Mouse (Mus musculus): ENCODE results near the gene Hspb6. TPM values are rescaled to one million over a fixed set of nuclear protein-coding genes. Genes with fewer than 3 reads are reported as not detected.

The Hspb6 gene
- polyA plus RNA-seq, 1 experiment from 2014 or later = 6.2 TPM

DNA sequence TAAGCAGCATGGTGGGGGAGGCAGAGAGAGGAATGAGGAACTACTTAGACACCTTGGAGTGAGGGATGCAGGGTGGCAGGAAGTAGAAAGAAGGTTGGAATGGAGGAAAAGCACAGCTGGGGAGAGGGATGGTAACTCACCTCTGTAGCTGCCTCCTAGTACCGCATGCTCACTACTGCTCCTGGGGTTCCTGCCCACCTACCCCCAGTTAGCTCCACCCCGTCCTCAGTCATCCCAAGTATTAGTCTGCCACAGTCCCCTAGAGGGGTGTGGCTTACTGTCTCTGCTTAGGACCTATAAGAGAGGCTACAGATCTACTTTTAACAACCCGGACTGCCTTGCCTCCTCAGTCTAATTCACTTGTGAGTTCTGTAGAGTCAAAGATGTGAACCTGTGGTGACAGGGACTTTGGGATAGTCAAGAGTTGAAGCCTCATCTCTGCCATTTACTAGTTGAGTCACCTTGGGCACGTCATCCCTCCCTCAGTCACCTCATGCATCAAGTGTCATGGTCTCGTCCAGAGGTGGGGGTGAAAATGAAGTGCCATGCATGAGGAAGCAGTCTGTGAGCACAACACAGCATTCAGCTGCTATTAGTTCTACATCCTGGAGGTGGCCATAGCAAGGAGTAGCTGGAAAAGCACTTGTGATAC, 40.9 kb downstream of the Hspb6 start:
- no peaks in the 10 kb centered on the region for H3K36me3 ChIP-seq
- no peaks in the 10 kb centered on the region for H3K9me3 ChIP-seq (replicated peaks)
- no peak for DNase-seq (ENCODE audit: low spot score)
- H3K4me3 ChIP-seq = no peak overlapping the region
- WGBS = 63% methylated on average over 5 of the region's 5 CpGs
- H3K27me3 ChIP-seq (ENCODE audit: low read depth, poor library complexity, severe bottlenecking) = no peaks in the 10 kb centered on the region
- no peak overlapping the region; the same call in 1 of the 2 replicates for H3K27ac ChIP-seq (replicated peaks)
- peaks cover 16% of the 10 kb centered on the region for H3K4me1 ChIP-seq

DNA sequence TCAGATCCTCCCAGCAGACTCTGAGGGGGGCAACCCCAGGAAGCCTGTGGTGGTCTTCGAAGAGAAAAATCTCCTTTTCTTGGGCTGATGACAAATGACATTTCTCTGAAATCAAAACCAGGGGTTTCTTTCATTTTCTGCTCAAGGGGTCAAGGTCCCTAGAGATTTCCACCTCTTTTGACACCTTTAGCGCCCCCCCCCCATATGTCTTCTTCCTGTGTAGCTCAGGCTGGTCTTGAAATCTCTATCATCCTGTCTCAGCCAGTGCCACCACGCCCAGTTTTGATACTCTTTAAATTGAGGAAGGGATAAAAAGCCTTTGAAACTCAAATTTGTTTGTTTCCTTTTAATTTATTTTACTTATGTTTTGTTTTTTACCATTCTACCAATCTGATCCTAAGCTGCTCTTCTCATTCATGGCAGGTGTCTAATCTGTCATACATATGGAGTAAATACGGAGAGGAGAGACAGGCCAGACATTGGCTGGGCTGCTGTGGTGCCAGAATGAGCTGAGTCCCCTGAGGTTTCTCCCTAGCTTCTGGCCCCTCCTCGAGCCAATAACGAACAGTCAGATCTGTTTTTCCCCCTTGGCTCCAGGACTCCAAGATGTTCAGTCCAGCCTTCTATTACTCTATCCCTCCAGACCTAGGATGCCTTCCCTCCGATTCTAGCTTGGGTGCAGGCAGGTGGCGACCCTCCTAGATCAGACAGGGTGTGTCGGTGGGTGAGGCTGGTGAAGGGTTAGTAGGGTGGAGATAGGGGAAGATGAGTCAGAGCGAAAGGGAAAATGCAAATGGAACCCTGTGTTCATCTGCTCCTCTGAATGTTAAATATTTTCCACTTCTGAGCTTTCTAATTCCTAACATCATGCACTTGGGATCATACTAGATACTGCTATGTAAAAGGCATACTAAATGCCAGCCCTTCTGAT, 41.9 kb downstream of the Hspb6 start:
- no peak for DNase-seq (ENCODE audit: low spot score)
- Histone ChIP-seq H3K27me3 (ENCODE audit: low read depth, poor library complexity, severe bottlenecking) (no peaks in the 10 kb centered on the region), H3K27ac (replicated peaks) (no peak overlapping the region), H3K36me3 (no peaks in the 10 kb centered on the region), H3K9me3 (replicated peaks) (no peaks in the 10 kb centered on the region), H3K4me1 (peaks cover 16% of the 10 kb centered on the region), H3K4me3 (no peak overlapping the region)
- 83% methylated on average over 10 of the region's 10 CpGs for WGBS

DNA sequence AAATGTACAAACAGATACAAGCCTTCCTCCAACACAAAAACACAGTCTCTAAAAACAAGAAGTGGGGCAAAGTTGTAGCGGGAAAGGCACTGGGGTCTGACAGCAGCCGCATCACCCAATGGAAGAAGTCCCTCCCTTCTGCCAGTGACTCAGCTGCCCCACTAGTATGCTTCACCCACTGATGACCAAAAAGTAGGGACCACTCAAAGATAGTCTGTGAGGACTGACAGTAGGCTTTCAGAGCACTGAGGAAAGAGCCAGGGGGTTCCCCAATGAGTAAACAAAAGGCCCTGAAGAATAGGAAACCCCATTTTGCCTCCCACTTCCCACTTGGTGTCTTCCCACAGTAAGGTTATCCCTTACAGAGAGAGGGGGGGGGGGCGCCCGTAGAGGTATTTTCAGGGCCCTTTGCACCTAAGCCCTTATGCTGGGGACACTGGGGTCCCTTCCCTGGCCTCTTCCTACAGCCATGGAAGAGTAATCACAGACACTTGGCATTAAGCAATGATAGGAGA, 42.6 kb downstream of the Hspb6 start:
- WGBS = 64% methylated on average over 4 of the region's 4 CpGs

DNA sequence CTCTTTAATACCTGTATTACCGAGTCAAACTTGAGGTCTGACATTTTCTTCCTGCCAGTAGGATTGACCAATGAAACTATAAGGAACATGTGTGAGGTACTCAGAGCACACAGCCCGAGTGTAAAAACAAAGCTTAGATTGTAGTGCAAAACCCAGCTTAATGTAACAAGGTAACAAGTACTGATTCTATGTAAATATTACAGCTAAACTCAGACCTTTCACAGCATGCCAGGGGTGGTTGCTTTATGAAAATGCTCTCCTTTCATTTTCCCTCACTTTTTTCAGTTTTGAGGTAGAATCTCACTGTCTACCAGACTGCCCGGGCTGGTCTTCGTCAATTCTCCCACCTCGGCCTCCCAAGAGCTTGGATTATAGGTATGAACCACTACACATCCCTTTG, 44.1 kb downstream of the Hspb6 start:
- no peak for DNase-seq (ENCODE audit: low spot score)
- WGBS = 85% methylated on average over 5 of the region's 5 CpGs
- Histone ChIP-seq H3K36me3 (no peaks in the 10 kb centered on the region), H3K4me1 (peaks cover 17% of the 10 kb centered on the region), H3K4me3 (no peak overlapping the region), H3K27me3 (ENCODE audit: low read depth, poor library complexity, severe bottlenecking) (no peaks in the 10 kb centered on the region), H3K27ac (replicated peaks) (no peak overlapping the region), H3K9me3 (replicated peaks) (no peaks in the 10 kb centered on the region)

More for the DNA sequence above, 42.6 kb downstream of the Hspb6 start:
- no peak for DNase-seq (ENCODE audit: low spot score)
- Histone ChIP-seq H3K9me3 (replicated peaks) (no peaks in the 10 kb centered on the region), H3K36me3 (no peaks in the 10 kb centered on the region), H3K27ac (replicated peaks) (no peak overlapping the region), H3K4me1 (peaks cover 17% of the 10 kb centered on the region), H3K4me3 (no peak overlapping the region), H3K27me3 (ENCODE audit: low read depth, poor library complexity, severe bottlenecking) (no peaks in the 10 kb centered on the region)

DNA sequence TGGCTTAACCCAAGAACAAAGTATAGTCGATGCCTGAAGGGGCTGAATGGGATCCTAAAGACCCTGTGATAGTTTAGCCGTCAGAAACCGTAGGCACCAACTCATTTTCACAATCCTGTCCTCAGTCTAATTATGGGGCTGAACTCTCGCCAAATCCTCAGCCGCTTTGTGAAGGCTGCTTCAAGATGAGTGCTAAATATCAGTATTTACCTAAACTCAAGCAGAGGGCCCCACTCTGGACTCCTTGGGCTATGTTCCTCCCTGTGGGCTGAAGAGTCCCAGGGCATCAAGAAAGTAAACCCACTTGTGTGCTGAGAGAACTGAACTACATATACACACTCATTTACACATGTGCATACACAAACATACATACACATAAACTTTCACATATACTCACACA, 44.8 kb downstream of the Hspb6 start:
- peaks cover 12% of the 10 kb centered on the region for H3K4me1 ChIP-seq
- no peaks in the 10 kb centered on the region for H3K27me3 ChIP-seq (ENCODE audit: low read depth, poor library complexity, severe bottlenecking)
- H3K4me3 ChIP-seq = no peak overlapping the region
- WGBS = 80% methylated on average over 5 of the region's 5 CpGs
- no peak overlapping the region for H3K27ac ChIP-seq (replicated peaks)
- no peaks in the 10 kb centered on the region for H3K36me3 ChIP-seq
- no peak for DNase-seq (ENCODE audit: low spot score)
- no peaks in the 10 kb centered on the region for H3K9me3 ChIP-seq (replicated peaks)

DNA sequence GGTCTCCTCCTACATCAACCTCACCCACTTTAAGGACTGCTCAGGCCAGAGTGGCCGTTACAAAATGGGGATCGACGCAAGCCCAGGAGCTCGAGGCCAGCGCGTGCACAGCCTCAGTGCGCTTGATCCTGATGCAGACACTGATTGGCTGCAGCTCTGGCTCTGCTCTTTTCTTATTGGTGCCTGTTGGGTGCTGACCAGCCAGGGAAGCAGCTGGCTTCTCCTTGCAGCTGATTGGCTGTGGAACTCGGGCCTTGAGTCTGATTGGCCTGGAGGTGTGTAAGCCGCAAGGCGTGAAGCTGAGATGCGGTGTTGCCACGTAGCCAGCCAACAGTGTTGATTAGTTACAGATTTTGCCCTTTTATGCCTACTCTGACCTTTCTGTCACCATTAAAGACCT, 46.8 kb downstream of the Hspb6 start, which contains the start of gene Zbtb32:
Gene Zbtb32, minus strand, starts transcription at position 124 of the 400 bp plus-strand sequence.
- no peak within 1 kb of the TSS for H3K27ac ChIP-seq (replicated peaks)
- H3K4me1 ChIP-seq = peaks cover 9% of the 10 kb centered on the region
- H3K4me3 ChIP-seq = peak within 1 kb of the TSS; percentile 26; the same call in 1 of the 2 replicates
- no peaks in the 10 kb centered on the region for H3K9me3 ChIP-seq (replicated peaks)
- H3K36me3 ChIP-seq = no peaks in the 10 kb centered on the region
- no peaks in the 10 kb centered on the region for H3K27me3 ChIP-seq (ENCODE audit: low read depth, poor library complexity, severe bottlenecking)
- DNase-seq (ENCODE audit: low spot score) = no peak
- WGBS = 92% methylated on average over 12 of the region's 12 CpGs

DNA sequence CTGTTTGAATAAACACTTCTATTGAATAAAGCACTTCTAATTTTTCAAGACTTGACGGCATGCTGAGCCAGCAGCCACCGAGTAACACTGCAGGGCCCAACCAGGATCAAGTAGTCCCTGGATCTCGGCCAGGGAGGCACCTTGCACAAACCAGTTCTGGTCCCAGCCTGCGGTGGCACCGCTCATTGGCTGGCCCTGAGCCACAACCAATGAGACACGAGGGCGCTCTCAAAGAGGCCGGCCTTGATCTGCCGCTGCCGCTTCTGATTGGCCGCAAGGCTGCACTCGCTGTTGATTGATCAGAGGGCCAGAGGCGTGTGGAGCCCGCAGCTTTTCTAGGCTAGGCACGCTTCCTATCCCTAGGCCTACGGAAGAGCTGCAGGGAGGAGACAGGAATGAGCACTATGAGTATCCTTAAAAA, 48.0 kb downstream of the Hspb6 start:
- peak overlapping the region; percentile 26; the same call in 1 of the 2 replicates for H3K4me3 ChIP-seq
- H3K36me3 ChIP-seq = no peaks in the 10 kb centered on the region
- 2% methylated on average over 16 of the region's 16 CpGs for WGBS
- H3K27ac ChIP-seq (replicated peaks) = no peak overlapping the region
- DNase-seq (ENCODE audit: low spot score) = peak; percentile 85
- H3K9me3 ChIP-seq (replicated peaks) = no peaks in the 10 kb centered on the region
- H3K27me3 ChIP-seq (ENCODE audit: low read depth, poor library complexity, severe bottlenecking) = no peaks in the 10 kb centered on the region
- peaks cover 9% of the 10 kb centered on the region for H3K4me1 ChIP-seq

DNA sequence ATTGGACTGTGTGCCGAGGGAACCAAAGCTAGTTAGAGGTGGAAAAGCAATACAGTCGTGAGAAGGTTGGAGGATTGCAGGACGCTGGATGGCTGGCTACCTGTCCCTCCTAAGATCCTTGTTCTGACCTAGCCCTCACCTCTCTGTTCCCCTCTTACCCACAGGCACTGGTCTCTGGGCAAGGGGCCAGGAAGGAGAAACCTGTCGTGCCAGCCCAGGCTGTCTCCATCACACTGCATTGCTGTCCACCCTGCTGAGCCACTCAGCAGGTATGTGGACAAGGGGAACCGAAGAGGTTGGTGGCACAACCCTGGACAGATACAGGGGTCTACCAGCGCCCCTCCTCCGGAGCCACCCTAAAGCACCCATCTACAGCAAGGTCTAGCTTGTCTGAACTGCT, 48.7 kb downstream of the Hspb6 start:
- no peaks in the 10 kb centered on the region for H3K36me3 ChIP-seq
- no peaks in the 10 kb centered on the region for H3K9me3 ChIP-seq (replicated peaks)
- peaks cover 9% of the 10 kb centered on the region for H3K4me1 ChIP-seq
- DNase-seq (ENCODE audit: low spot score) = no peak
- 81% methylated on average over 7 of the region's 7 CpGs for WGBS
- H3K27me3 ChIP-seq (ENCODE audit: low read depth, poor library complexity, severe bottlenecking) = no peaks in the 10 kb centered on the region
- no peak overlapping the region for H3K27ac ChIP-seq (replicated peaks)
- H3K4me3 ChIP-seq = no peak overlapping the region

DNA sequence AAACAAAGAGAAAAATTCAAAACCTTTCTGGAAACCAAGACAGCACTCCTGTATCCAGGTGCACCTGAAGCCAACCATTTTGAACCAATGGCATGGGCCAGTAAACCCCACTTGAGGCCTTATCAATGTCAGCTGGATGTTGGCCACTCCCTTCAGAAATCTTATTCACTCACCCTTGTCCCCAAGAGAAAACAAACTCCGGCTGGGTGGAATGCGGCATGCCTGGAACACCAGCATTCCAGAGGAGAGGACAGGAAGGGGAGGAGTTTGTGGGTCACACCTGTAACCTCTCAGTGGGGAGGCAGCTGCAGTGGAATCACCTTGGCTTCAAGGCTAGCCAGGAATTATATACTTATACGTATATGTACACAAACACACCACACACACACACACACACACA, 50.6 kb downstream of the Hspb6 start:
- WGBS = 71% methylated on average over 3 of the region's 3 CpGs
- H3K27ac ChIP-seq (replicated peaks) = no peak overlapping the region
- no peaks in the 10 kb centered on the region for H3K27me3 ChIP-seq (ENCODE audit: low read depth, poor library complexity, severe bottlenecking)
- no peaks in the 10 kb centered on the region for H3K9me3 ChIP-seq (replicated peaks)
- no peak overlapping the region for H3K4me3 ChIP-seq
- no peaks in the 10 kb centered on the region for H3K36me3 ChIP-seq
- peaks cover 9% of the 10 kb centered on the region for H3K4me1 ChIP-seq
- DNase-seq (ENCODE audit: low spot score) = no peak

DNA sequence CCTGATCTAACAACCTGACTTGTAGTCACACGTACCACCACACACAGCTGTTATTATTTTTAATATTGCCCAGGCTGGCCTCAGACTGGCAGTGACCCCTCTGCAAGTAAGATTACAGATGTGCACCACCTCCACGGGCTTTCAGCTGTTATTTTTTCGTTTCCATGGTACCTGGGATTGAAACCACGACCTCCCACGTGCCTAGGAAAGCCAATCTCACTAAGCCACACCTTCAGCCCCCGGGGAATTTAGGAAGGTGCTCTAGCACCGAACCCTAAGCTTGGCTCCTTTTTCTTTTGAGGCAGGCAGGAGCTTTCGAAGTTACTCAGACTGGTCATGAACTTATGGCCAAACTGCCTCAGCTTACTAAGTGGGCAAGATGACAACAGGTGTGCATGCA, 52.4 kb downstream of the Hspb6 start:
- Histone ChIP-seq H3K9me3 (replicated peaks) (no peaks in the 10 kb centered on the region), H3K4me1 (peaks cover 17% of the 10 kb centered on the region), H3K36me3 (no peaks in the 10 kb centered on the region), H3K4me3 (no peak overlapping the region), H3K27ac (replicated peaks) (no peak overlapping the region), H3K27me3 (ENCODE audit: low read depth, poor library complexity, severe bottlenecking) (no peaks in the 10 kb centered on the region)
- DNase-seq (ENCODE audit: low spot score) = no peak
- WGBS = 69% methylated on average over 8 of the region's 8 CpGs

DNA sequence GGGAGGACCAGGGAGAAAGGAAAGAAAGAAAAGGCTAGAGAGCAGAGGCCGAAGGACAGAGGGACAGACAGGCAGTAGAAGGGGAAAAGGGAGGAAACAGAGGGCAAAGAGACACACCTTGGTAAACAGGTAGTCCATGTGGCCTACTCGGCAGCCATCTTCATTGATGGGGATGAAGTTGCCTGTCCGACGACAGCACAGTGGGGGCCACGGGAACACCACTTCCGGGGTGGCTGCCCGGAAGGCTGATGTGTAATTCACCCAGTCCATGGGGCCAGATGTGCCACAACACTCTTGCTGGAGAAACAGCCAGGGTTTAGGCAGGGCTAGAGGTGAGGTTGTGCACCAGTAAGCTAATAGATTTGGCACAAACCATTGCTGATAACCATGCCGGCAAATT, 53.0 kb downstream of the Hspb6 start:
- Histone ChIP-seq H3K36me3 (no peaks in the 10 kb centered on the region), H3K27ac (replicated peaks) (no peak overlapping the region), H3K4me1 (peaks cover 11% of the 10 kb centered on the region), H3K4me3 (no peak overlapping the region), H3K27me3 (ENCODE audit: low read depth, poor library complexity, severe bottlenecking) (no peaks in the 10 kb centered on the region), H3K9me3 (replicated peaks) (no peaks in the 10 kb centered on the region)
- DNase-seq (ENCODE audit: low spot score) = no peak
- WGBS = 86% methylated on average over 8 of the region's 8 CpGs

Measured in midbrain, embryonic 10.5 days (tissue).